Mouse (Mus musculus) liver, embryonic 12.5 days (tissue): ENCODE data around the gene Dnajc16. TPM values are rescaled to one million over a fixed set of nuclear protein-coding genes. Genes with fewer than 3 reads are reported as not detected.

Experiments
- ATAC-seq: fragments of 200-750 bp; cut with Nextera tagmentation; 2 replicates; pipeline ENCODE4 v1.8.0; 2017; ENCODE audit warnings: moderate number of reproducible peaks, mild to moderate bottlenecking, moderate library complexity
- H3K27ac ChIP-seq: fragments of 300-500 bp; sonication (generic); 2 replicates; pipeline ENCODE4 v1.5.1; 2016; ENCODE audit warnings: mild to moderate bottlenecking
- H3K27me3 ChIP-seq: fragments of 300-500 bp; sonication (generic); replicated peaks from 2 replicates; pipeline ENCODE4 v1.6.1; 2016; ENCODE audit warnings: mild to moderate bottlenecking, moderate library complexity
- H3K36me3 ChIP-seq: fragments of 300-500 bp; sonication (generic); 2 replicates; pipeline ENCODE4 v1.6.1; 2016; ENCODE audit warnings: mild to moderate bottlenecking, moderate library complexity
- H3K4me1 ChIP-seq: fragments of 300-500 bp; sonication (generic); 2 replicates; pipeline ENCODE4 v1.6.1; 2016
- H3K4me2 ChIP-seq: fragments of 300-500 bp; sonication (generic); 2 replicates; pipeline ENCODE4 v1.6.1; 2016; ENCODE audit warnings: mild to moderate bottlenecking, moderate library complexity
- H3K4me3 ChIP-seq: fragments of 300-500 bp; sonication (generic); 2 replicates; pipeline ENCODE4 v1.5.1; 2016; ENCODE audit warnings: mild to moderate bottlenecking, moderate library complexity
- H3K9ac ChIP-seq: fragments of 300-500 bp; sonication (generic); 2 replicates; pipeline ENCODE4 v1.6.1; 2016; ENCODE audit warnings: mild to moderate bottlenecking, moderate library complexity
- H3K9me3 ChIP-seq: fragments of 300-500 bp; sonication (generic); replicated peaks from 2 replicates; pipeline ENCODE4 v1.6.1; 2016; ENCODE audit warnings: mild to moderate bottlenecking, moderate library complexity
- WGBS: fragments of 180-500 bp; shearing (Covaris S2); methylation state at CpG from one replicate; pipeline ENCODE4 v1.1.7; 2016; ENCODE audit not compliant: insufficient replicate concordance; 5-methylcytosine and 5-hydroxymethylcytosine counted together
- polyA plus RNA-seq: library from polyadenylated mRNA; unstranded; fragments of >200 nt; fragmentation: Nextera tagmentation; extraction: Ambion mirVana; gene quantifications from 2 replicates; pipeline ENCODE4 v1.2.1, GENCODE M21; 2016

The Dnajc16 gene
- polyA plus RNA-seq, 1 experiment from 2014 or later = 3.2 TPM

DNA sequence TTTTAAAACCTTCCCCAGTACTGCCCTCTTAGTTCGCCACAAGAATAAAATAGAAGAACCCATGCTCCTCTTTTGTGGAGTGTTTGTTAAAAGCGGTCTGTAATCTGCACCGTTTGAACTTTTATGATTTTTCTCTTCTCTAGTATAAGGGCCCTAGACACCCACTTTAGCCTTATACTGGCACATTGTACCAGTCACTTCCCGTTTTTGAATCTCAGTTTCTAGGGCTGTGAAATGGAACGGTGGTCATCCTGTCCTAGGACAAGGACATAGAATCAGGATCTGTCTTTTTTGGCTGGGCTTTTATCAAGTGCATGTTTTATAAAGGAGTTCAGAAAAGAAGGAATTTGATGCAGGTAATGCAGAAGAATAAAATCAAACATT, 3.4 kb upstream of the Dnajc16 start:
- Histone ChIP-seq H3K27me3 (no peaks in the 10 kb centered on the region), H3K9me3 (no peaks in the 10 kb centered on the region), H3K4me1 (peaks cover 60% of the 10 kb centered on the region), H3K4me3 (peak overlapping the region; percentile 76), H3K27ac (peak overlapping the region; percentile 99), H3K36me3 (peaks cover 30% of the 10 kb centered on the region), H3K4me2 (peak overlapping the region; percentile 76), H3K9ac (peak overlapping the region; percentile 76)
- ATAC-seq = no peak
- WGBS = 7% methylated on average over 5 of the region's 5 CpGs

GRCm38 (mm10) chr4:141793282-141794151, 2.8 kb upstream of the Dnajc16 start, which contains the start of gene Casp9:
TSS of gene Casp9 (plus strand) at chr4:141793612.
- Histone ChIP-seq H3K4me1 (peaks cover 64% of the 10 kb centered on the region), H3K9me3 (no peaks in the 10 kb centered on the region), H3K4me2 (peak within 1 kb of the TSS; percentile 76), H3K36me3 (peaks cover 27% of the 10 kb centered on the region), H3K9ac (peak within 1 kb of the TSS; percentile 76), H3K27ac (peak within 1 kb of the TSS; percentile 99), H3K4me3 (peak within 1 kb of the TSS; percentile 76), H3K27me3 (no peaks in the 10 kb centered on the region)
- whole genome bisulfite sequencing = under 1% methylated on average over 80 of the region's 80 CpGs
- ATAC-seq = peak; percentile 84

DNA sequence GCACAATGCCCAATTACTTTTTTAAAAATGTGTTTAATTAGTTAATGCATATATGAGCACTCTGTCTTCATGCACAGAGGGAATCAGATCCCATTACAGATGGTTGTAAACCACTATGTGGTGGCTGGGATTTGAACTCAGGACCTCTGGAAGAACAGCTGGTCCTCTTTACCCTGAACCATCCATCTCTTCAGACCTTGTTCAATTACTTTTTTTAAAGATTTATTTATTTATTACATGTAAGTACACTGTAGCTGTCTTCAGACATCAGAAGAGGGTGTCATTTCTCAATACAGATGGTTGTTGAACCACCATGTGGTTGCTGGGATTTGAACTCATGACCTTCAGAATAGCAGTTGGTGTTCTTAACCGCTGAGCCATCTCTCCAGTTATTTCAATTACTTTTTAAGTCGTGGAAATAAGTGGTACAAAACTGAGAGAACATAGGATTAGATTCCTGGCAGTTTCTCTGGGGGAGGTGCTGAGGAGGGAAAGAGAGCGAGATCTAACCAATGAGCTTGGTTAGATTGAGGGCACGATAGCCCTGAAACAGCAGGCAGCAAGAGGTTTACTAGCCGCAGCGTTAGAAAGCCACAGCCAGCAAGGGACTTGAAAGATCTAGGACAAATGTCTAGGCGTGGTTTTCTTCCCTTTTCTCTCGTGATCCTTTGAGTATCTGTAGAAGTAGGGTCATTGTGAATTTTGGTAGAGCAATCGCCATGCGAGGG, 2.0 kb upstream of the Dnajc16 start:
- H3K4me1 ChIP-seq = peaks cover 64% of the 10 kb centered on the region
- peaks cover 27% of the 10 kb centered on the region for H3K36me3 ChIP-seq
- WGBS = 9% methylated on average over 10 of the region's 10 CpGs
- ATAC-seq = peak; percentile 11; the same call in 1 of the 2 replicates
- H3K27ac ChIP-seq = peak overlapping the region; percentile 99
- peak overlapping the region; percentile 76 for H3K4me3 ChIP-seq
- no peaks in the 10 kb centered on the region for H3K27me3 ChIP-seq
- peak overlapping the region; percentile 76 for H3K4me2 ChIP-seq
- peak overlapping the region; percentile 55 for H3K9ac ChIP-seq
- H3K9me3 ChIP-seq = no peaks in the 10 kb centered on the region

DNA sequence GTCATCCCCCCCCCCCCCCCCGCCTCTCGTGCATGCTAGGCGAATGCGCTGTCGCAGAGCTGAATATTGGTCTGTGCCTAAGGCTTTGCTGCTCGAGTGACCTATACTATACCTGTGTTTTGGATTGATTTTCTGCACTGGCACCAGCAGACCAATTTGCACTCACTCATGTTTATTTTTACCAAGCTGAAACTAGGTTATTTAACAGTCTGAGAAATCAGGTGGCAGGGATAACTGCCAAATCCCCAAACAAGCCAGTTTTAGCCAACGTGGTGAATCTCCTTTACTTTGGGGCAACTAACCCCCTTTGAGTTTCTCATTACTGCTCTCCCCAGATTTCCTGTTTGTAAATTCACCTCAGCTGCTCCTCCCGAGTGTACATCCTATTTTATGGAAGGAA, 1.2 kb upstream of the Dnajc16 start:
- no peak overlapping the region for H3K4me2 ChIP-seq
- no peaks in the 10 kb centered on the region for H3K9me3 ChIP-seq
- H3K4me3 ChIP-seq = no peak overlapping the region
- WGBS = 85% methylated on average over 8 of the region's 8 CpGs
- peak overlapping the region; percentile 99 for H3K27ac ChIP-seq
- H3K9ac ChIP-seq = no peak overlapping the region
- peaks cover 27% of the 10 kb centered on the region for H3K36me3 ChIP-seq
- H3K27me3 ChIP-seq = no peaks in the 10 kb centered on the region
- no peak for ATAC-seq
- H3K4me1 ChIP-seq = peaks cover 64% of the 10 kb centered on the region

DNA sequence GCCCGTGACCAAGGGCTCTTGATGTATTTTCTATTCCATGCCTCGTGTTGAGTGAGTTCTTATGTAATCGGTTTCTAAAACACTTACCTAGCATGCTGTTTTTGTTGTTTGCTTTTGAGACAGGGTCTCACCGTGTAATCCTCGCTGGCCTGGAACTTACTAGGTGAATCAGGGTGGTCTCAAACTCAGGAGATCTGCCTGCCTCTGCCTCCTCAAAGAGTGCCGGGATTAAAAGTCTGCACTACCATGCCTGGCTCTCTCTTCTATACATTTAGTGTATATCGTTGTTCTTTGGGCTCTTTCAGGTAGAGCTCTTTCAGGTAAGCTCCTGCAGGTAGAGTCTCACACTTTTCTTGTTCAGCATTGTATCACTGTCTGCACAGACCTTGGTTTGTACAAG, 755 bp upstream of the Dnajc16 start:
- H3K36me3 ChIP-seq = peaks cover 26% of the 10 kb centered on the region
- no peak for ATAC-seq
- H3K9ac ChIP-seq = no peak overlapping the region
- H3K4me1 ChIP-seq = peaks cover 62% of the 10 kb centered on the region
- H3K4me2 ChIP-seq = peak overlapping the region; percentile 87
- H3K27me3 ChIP-seq = no peaks in the 10 kb centered on the region
- 82% methylated on average over 7 of the region's 7 CpGs for WGBS
- H3K9me3 ChIP-seq = no peaks in the 10 kb centered on the region
- H3K27ac ChIP-seq = peak overlapping the region; percentile 92
- H3K4me3 ChIP-seq = no peak overlapping the region

DNA sequence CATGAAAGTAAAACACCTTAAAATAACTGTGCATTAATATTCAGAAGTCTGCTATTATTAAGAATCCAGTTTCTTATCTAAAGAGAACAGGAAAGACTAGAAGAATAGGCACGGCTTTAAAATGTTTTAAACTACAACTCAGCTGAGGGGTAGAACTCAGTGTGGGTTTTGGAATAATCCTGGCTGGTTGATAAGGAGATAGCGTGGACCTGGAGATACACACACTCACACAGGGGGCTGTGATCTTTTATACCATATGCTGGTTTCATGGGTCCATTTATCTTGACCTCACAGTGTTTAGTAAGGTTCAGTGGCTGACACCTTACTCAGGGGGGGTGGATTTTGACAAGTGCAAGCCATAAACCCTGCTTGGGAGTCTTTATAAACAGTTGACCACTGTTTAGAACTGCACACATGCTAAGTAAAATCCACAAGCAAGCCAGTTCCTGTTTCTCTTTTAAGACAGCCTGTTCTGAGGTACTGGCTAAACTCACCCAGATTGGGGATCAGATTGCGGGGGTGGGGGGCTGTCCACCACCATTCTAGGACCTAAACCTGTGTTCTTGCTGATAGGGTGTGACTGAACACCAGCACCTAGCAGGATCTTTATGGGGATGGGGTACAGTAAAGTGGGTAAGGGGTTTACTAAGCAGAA, 1.0 kb downstream of the Dnajc16 start:
- WGBS = 13% methylated on average over 3 of the region's 3 CpGs
- ATAC-seq = no peak

DNA sequence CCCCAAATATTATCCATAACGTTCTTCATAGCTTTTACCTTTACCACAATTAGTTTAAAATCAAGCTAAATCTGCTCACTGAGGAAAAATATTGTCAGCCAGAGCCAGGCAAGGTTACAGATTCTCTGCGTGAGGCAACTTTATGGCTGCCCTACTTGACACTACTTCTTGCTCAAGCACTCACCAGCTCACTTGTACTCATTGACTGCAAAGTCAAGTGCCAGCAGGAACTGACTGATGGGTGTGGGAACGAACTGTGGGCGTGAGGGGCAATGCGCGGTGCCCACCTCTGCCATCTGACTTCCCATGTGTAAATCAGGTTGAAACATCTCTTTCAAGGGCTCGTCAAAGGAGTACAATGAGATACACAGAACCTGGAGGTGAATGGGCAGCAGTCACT, 3.3 kb downstream of the Dnajc16 start:
- Histone ChIP-seq H3K4me2 (no peak overlapping the region), H3K4me3 (no peak overlapping the region), H3K9ac (no peak overlapping the region), H3K9me3 (no peaks in the 10 kb centered on the region), H3K27me3 (no peaks in the 10 kb centered on the region), H3K4me1 (peaks cover 30% of the 10 kb centered on the region), H3K36me3 (peaks cover 60% of the 10 kb centered on the region), H3K27ac (no peak overlapping the region)
- no peak for ATAC-seq
- 89% methylated on average over 7 of the region's 7 CpGs for WGBS

More for the DNA sequence above, 1.0 kb downstream of the Dnajc16 start:
- Histone ChIP-seq H3K4me2 (peak overlapping the region; percentile 87), H3K27me3 (no peaks in the 10 kb centered on the region), H3K4me3 (peak overlapping the region; percentile 94), H3K4me1 (peaks cover 44% of the 10 kb centered on the region), H3K9me3 (no peaks in the 10 kb centered on the region), H3K36me3 (peaks cover 38% of the 10 kb centered on the region), H3K27ac (peak overlapping the region; percentile 92), H3K9ac (peak overlapping the region; percentile 98)

DNA sequence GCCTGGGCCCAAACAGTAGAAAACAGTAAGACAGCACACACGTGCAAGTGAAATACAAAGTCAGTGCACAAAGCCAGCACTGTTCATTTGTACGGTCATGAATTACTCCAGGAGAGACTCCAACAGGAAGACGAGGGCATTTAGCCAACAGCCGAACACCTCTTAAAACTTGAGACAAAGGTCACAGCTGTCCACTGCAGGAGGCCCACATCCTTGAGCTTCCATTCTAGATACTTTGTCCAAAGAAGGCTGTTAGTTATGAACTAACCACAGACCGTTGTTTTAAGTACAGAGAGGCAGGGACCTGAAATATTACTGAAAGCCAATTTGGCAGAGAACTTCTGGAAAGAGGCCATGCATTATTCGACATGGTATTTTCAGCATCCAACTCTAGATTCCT, 3.7 kb downstream of the Dnajc16 start:
- WGBS = 87% methylated on average over 6 of the region's 6 CpGs
- H3K36me3 ChIP-seq = peaks cover 64% of the 10 kb centered on the region
- ATAC-seq = no peak

GRCm38 (mm10) chr4:141786141-141786540, 4.6 kb downstream of the Dnajc16 start:
- H3K4me2 ChIP-seq = no peak overlapping the region
- H3K4me3 ChIP-seq = no peak overlapping the region
- peaks cover 74% of the 10 kb centered on the region for H3K36me3 ChIP-seq
- WGBS = 81% methylated on average over 13 of the region's 13 CpGs
- ATAC-seq = no peak
- H3K4me1 ChIP-seq = peaks cover 17% of the 10 kb centered on the region
- no peaks in the 10 kb centered on the region for H3K27me3 ChIP-seq
- H3K9ac ChIP-seq = no peak overlapping the region
- no peak overlapping the region for H3K27ac ChIP-seq
- H3K9me3 ChIP-seq = no peaks in the 10 kb centered on the region

More for the DNA sequence above, 3.7 kb downstream of the Dnajc16 start:
- no peak overlapping the region for H3K9ac ChIP-seq
- H3K4me1 ChIP-seq = peaks cover 26% of the 10 kb centered on the region
- no peak overlapping the region for H3K4me3 ChIP-seq
- no peak overlapping the region for H3K27ac ChIP-seq
- H3K27me3 ChIP-seq = no peaks in the 10 kb centered on the region
- H3K9me3 ChIP-seq = no peaks in the 10 kb centered on the region
- H3K4me2 ChIP-seq = no peak overlapping the region

DNA sequence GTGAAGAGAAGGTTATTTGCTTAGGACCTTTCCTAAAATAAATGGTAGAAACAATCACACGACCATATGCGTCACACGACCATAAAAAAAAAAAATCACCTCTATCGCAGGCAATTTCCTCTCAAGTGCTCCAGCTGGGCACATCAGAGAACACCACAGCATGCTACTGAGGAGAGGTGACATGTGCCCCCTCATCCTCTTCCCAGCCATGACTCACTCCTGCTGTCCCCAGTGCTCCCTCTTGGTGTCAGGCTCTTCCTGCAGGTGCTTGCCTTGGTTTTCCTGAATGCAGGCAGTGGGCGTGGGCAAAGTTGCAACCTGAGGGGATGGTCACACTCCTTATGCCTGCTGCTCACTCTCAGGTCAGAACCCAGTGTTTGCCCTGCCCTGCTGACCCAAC, 5.9 kb downstream of the Dnajc16 start:
- H3K27ac ChIP-seq = no peak overlapping the region
- peaks cover 87% of the 10 kb centered on the region for H3K36me3 ChIP-seq
- no peak overlapping the region for H3K4me3 ChIP-seq
- no peak overlapping the region for H3K9ac ChIP-seq
- no peaks in the 10 kb centered on the region for H3K9me3 ChIP-seq
- H3K27me3 ChIP-seq = no peaks in the 10 kb centered on the region
- ATAC-seq = no peak
- no peak overlapping the region for H3K4me2 ChIP-seq
- H3K4me1 ChIP-seq = peaks cover 11% of the 10 kb centered on the region
- WGBS = 79% methylated on average over 5 of the region's 5 CpGs

- peaks cover 97% of the 10 kb centered on the region for H3K36me3 ChIP-seq
- no peaks in the 10 kb centered on the region for H3K9me3 ChIP-seq
- no peaks in the 10 kb centered on the region for H3K27me3 ChIP-seq
- peaks cover 5% of the 10 kb centered on the region; the same call in 1 of the 2 replicates for H3K4me1 ChIP-seq
- ATAC-seq = no peak
- H3K4me3 ChIP-seq = no peak overlapping the region
- 91% methylated on average over 8 of the region's 8 CpGs for whole genome bisulfite sequencing
- H3K4me2 ChIP-seq = no peak overlapping the region
- no peak overlapping the region for H3K27ac ChIP-seq
- H3K9ac ChIP-seq = no peak overlapping the region
Observed at GRCm38 (mm10) chr4:141781201-141781985, 9.3 kb downstream of the Dnajc16 start.
